Mouse (Mus musculus): ENCODE measurements around the gene Trim17. TPM values are rescaled to one million over a fixed set of nuclear protein-coding genes. Genes with fewer than 3 reads are reported as not detected.
A peak's percentile ranks its signal among the peaks of the same experiment; 100 is the strongest.

Trim17 gene
- polyA plus RNA-seq, 1 experiment from 2014 or later, result 0.38 TPM

DNA sequence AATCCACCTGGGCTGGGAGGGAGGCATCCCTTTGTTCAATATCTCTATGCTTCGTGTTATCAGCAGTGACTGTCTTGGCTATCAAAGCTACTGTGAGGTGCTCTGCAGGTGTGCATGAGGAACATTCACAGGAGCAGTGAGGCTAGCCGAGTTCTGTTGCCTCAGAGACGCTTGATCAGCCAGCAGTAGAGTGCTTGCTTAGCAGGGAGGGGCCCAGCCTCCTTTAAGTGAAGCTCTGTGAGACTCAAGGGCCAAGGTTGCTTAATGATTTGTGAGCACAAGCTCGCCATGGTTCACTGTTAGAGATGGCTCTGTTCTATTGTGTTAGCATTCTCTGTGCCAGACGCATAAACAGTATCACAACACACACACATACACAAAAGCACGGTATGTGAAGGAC, 15.2 kb downstream of the Trim17 start:
- Histone ChIP-seq H3K27ac (ENCODE audit: low read depth, low read length) (no peak overlapping the region), H3K4me3 (ENCODE audit: low read depth, low read length) (no peak overlapping the region), H3K4me1 (replicated peaks; ENCODE audit: control insufficient read depth, insufficient read depth, low read length) (peaks cover 7% of the 10 kb centered on the region; the same call in 1 of the 2 replicates), H3K4me2 (no peak overlapping the region), H3K9ac (ENCODE audit: low read depth, low read length) (no peak overlapping the region), H3K9me3 (ENCODE audit: control insufficient read depth, low read length) (no peaks in the 10 kb centered on the region), H3K27me3 (replicated peaks; ENCODE audit: control insufficient read depth, insufficient read depth, low read length) (no peaks in the 10 kb centered on the region), H3K36me3 (ENCODE audit: control insufficient read depth, insufficient read depth, low read length) (no peaks in the 10 kb centered on the region)
- 67% methylated on average over 6 of the region's 6 CpGs for WGBS
- no peak for DNase-seq (ENCODE audit: low spot score)
- no peak for ATAC-seq (replicated peaks; ENCODE audit: low FRiP score)

DNA sequence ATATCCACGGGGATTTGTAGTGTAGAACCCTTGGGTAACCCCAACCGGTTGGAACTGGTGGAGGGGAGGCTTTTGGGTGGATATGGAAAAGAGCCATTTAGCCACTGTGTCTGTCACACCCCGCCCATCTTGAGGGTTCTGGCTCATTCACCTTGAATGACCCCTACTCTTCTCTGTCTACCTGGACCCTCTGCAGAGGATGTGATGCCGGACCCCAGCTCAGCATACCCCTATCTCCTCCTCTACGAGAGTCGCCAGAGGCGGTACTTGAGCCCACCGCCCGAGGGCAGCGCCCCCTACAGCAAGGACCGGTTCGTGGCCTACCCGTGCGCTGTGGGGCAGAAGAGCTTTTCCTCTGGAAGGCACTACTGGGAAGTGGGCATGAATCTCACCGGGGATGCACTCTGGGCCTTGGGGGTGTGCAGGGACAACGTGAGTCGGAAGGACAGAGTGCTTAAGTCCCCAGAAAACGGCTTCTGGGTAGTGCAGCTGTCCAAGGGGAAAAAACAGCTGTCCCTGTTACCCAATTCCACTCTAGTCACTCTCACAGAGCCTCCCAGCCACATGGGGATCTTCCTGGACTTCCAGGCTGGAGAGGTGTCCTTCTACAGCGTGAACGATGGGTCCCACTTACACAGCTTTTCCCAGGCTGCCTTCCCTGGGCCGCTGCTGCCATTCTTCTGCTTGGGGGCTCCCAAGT, 16.5 kb downstream of the Trim17 start:
- WGBS, result 87% methylated on average over 21 of the region's 21 CpGs
- Histone ChIP-seq H3K36me3 (ENCODE audit: control insufficient read depth, insufficient read depth, low read length) (no peaks in the 10 kb centered on the region), H3K9me3 (ENCODE audit: control insufficient read depth, low read length) (no peaks in the 10 kb centered on the region), H3K4me1 (replicated peaks; ENCODE audit: control insufficient read depth, insufficient read depth, low read length) (peaks cover 5% of the 10 kb centered on the region), H3K27me3 (replicated peaks; ENCODE audit: control insufficient read depth, insufficient read depth, low read length) (no peaks in the 10 kb centered on the region), H3K4me2 (no peak overlapping the region), H3K9ac (ENCODE audit: low read depth, low read length) (no peak overlapping the region), H3K27ac (ENCODE audit: low read depth, low read length) (no peak overlapping the region), H3K4me3 (ENCODE audit: low read depth, low read length) (no peak overlapping the region)
- no peak for DNase-seq (ENCODE audit: low spot score)
- ATAC-seq (replicated peaks; ENCODE audit: low FRiP score), result no peak

DNA sequence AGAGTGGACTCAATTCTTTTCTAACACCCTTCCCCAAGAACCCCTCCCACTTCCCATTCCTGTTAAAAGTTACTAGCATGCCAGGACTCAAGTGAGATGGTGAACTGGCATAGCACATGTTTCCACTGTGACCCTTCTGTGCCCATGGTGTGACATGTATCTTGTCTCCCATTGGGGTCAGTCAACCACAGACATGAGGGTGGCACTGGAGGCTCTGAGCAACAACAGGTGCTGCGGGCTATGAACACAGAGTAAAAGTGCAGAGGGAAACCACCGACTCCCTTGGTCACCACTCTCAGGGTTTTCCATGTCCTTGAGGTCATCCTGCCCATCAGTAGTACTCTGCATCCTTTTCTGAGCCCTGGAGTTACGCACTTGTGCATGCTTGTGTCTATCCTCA, 17.3 kb downstream of the Trim17 start:
- no peak overlapping the region for H3K9ac ChIP-seq (ENCODE audit: low read depth, low read length)
- WGBS, result 92% methylated on average over 3 of the region's 3 CpGs

DNA sequence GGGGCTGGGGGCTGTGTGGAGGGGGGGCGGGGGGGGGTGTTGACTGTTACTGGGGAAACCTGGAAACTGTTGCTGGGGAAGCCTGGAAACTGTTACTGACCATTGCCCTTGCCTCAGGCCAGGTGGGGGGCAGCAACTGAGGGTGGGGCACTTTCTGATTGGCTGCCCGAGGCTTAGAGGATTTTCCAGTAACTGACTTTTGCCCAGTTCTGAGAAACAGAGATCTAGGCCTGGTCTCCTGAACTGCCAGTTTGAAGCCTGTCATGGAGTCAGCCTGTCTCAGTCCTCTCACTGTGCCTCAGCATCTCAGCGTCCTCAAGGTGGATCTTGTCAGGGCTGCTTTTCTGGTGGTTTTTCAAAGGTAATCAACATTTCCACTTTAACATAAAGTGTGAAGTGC, 19.9 kb downstream of the Trim17 start:
- WGBS, result 72% methylated on average over 3 of the region's 3 CpGs
- Histone ChIP-seq H3K9me3 (ENCODE audit: control insufficient read depth, low read length) (no peaks in the 10 kb centered on the region), H3K36me3 (ENCODE audit: control insufficient read depth, insufficient read depth, low read length) (no peaks in the 10 kb centered on the region), H3K27me3 (replicated peaks; ENCODE audit: control insufficient read depth, insufficient read depth, low read length) (no peaks in the 10 kb centered on the region), H3K4me3 (ENCODE audit: low read depth, low read length) (no peak overlapping the region), H3K4me2 (no peak overlapping the region), H3K9ac (ENCODE audit: low read depth, low read length) (no peak overlapping the region), H3K4me1 (replicated peaks; ENCODE audit: control insufficient read depth, insufficient read depth, low read length) (peaks cover 13% of the 10 kb centered on the region), H3K27ac (ENCODE audit: low read depth, low read length) (no peak overlapping the region)
- DNase-seq (ENCODE audit: low spot score) (no peak), ATAC-seq (replicated peaks; ENCODE audit: low FRiP score) (no peak)

More for the DNA sequence above, 17.3 kb downstream of the Trim17 start:
- H3K9me3 ChIP-seq (ENCODE audit: control insufficient read depth, low read length), result no peaks in the 10 kb centered on the region
- H3K4me1 ChIP-seq (replicated peaks; ENCODE audit: control insufficient read depth, insufficient read depth, low read length), result peaks cover 7% of the 10 kb centered on the region
- no peak for DNase-seq (ENCODE audit: low spot score)
- no peaks in the 10 kb centered on the region for H3K36me3 ChIP-seq (ENCODE audit: control insufficient read depth, insufficient read depth, low read length)
- no peaks in the 10 kb centered on the region for H3K27me3 ChIP-seq (replicated peaks; ENCODE audit: control insufficient read depth, insufficient read depth, low read length)
- no peak overlapping the region for H3K4me2 ChIP-seq
- no peak overlapping the region for H3K27ac ChIP-seq (ENCODE audit: low read depth, low read length)
- no peak overlapping the region for H3K4me3 ChIP-seq (ENCODE audit: low read depth, low read length)
- no peak for ATAC-seq (replicated peaks; ENCODE audit: low FRiP score)

DNA sequence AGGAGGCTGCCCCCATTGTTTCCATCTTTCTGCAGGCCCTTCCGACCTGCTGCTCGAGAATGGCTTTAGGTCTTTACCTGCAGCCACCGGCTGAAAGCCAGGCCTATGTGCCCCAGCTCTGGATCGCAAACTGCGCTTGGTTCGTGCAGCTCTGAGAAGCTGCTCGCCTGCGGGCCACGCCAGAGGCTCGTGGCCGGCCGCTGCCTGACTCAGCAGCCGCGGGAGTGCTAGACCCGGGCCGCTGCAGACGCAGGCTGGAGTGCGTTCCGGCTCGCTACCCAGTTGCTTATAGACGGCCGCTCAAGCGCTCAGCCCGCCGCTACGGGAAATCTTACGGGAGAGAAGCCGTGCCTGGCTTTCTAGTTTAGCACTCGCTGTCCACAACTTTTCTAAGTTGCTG, 22.7 kb downstream of the Trim17 start:
- peak; percentile 63 for DNase-seq (ENCODE audit: low spot score)
- 1% methylated on average over 29 of the region's 29 CpGs for WGBS
- H3K4me1 ChIP-seq (replicated peaks; ENCODE audit: control insufficient read depth, insufficient read depth, low read length), result peaks cover 26% of the 10 kb centered on the region

DNA sequence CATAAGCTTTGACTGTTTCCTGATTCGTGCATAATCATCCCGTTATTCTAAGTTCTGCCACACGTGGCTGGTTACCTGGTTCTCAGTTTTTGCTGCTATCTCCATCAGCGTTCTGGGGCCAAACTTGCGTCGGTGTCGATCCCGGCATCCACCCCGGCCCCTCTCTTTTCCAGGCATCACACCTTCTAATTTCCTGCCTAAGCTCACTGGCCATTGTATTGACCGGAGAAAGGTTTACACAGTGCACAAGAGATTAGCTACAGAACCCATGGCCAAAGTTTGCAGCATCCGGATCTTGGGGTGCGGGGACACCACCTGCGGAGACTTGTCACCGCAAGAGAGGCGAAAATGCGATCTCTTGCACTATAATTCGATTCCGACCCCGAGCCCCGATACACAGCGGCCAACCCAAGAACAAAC, 23.1 kb downstream of the Trim17 start:
- H3K9ac ChIP-seq (ENCODE audit: low read depth, low read length), result peak overlapping the region; percentile 93
- peak overlapping the region; percentile 82 for H3K4me2 ChIP-seq
- H3K27me3 ChIP-seq (replicated peaks; ENCODE audit: control insufficient read depth, insufficient read depth, low read length), result no peaks in the 10 kb centered on the region
- peak; percentile 65 for DNase-seq (ENCODE audit: low spot score)
- no peaks in the 10 kb centered on the region for H3K9me3 ChIP-seq (ENCODE audit: control insufficient read depth, low read length)
- peaks cover 26% of the 10 kb centered on the region for H3K4me1 ChIP-seq (replicated peaks; ENCODE audit: control insufficient read depth, insufficient read depth, low read length)
- H3K4me3 ChIP-seq (ENCODE audit: low read depth, low read length), result peak overlapping the region; percentile 89
- peaks cover 6% of the 10 kb centered on the region; the same call in 1 of the 2 replicates for H3K36me3 ChIP-seq (ENCODE audit: control insufficient read depth, insufficient read depth, low read length)
- H3K27ac ChIP-seq (ENCODE audit: low read depth, low read length), result peak overlapping the region; percentile 87
- 1% methylated on average over 21 of the region's 21 CpGs for WGBS
- peak; percentile 27; the same call in 1 of the 2 replicates for ATAC-seq (replicated peaks; ENCODE audit: low FRiP score)

More for the DNA sequence above, 22.7 kb downstream of the Trim17 start:
- Histone ChIP-seq H3K27ac (ENCODE audit: low read depth, low read length) (peak overlapping the region; percentile 87), H3K27me3 (replicated peaks; ENCODE audit: control insufficient read depth, insufficient read depth, low read length) (no peaks in the 10 kb centered on the region), H3K9me3 (ENCODE audit: control insufficient read depth, low read length) (no peaks in the 10 kb centered on the region), H3K9ac (ENCODE audit: low read depth, low read length) (peak overlapping the region; percentile 93), H3K4me2 (peak overlapping the region; percentile 82), H3K36me3 (ENCODE audit: control insufficient read depth, insufficient read depth, low read length) (0 out of 2 replicates have a peak, but pooled peaks cover 3% of the 10 kb centered on the region), H3K4me3 (ENCODE audit: low read depth, low read length) (peak overlapping the region; percentile 89)
- ATAC-seq (replicated peaks; ENCODE audit: low FRiP score), result peak; percentile 60; the same call in 1 of the 2 replicates

DNA sequence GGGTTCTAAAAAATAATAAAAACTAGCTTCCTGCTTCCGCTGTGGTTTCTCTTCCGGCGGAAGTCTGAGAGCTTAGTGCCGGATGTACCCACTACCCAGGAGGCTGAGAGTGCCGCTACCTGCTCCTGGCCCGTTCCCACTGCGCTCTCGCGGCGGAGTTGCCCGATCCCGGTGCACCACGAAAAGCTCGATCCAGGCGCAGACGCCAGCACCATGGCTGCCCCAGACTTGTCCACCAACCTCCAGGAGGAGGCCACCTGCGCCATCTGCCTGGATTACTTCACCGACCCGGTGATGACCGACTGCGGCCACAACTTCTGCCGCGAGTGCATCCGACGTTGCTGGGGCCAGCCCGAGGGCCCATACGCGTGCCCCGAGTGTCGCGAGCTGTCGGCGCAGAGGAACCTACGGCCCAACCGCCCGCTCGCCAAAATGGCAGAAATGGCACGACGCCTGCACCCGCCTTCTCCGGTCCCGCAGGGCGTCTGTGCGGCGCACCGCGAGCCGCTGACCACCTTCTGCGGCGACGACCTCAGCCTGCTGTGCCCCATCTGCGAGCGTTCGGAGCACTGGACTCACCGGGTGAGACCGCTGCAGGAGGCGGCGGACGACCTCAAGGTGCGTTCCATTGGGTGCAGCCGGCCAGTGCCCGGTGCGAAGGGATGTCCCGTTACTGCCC, 23.7 kb downstream of the Trim17 start, which contains the start of gene Trim11:
TSS of gene Trim11 (plus strand) at position 67 of the 679 bp plus-strand sequence.
- ATAC-seq (replicated peaks; ENCODE audit: low FRiP score) (peak; percentile 76), DNase-seq (ENCODE audit: low spot score) (peak; percentile 78)
- Histone ChIP-seq H3K4me2 (peak within 1 kb of the TSS; percentile 82), H3K27ac (ENCODE audit: low read depth, low read length) (peak within 1 kb of the TSS; percentile 87), H3K27me3 (replicated peaks; ENCODE audit: control insufficient read depth, insufficient read depth, low read length) (no peaks in the 10 kb centered on the region), H3K4me1 (replicated peaks; ENCODE audit: control insufficient read depth, insufficient read depth, low read length) (peaks cover 26% of the 10 kb centered on the region), H3K36me3 (ENCODE audit: control insufficient read depth, insufficient read depth, low read length) (peaks cover 10% of the 10 kb centered on the region), H3K4me3 (ENCODE audit: low read depth, low read length) (peak within 1 kb of the TSS; percentile 89), H3K9me3 (ENCODE audit: control insufficient read depth, low read length) (no peaks in the 10 kb centered on the region), H3K9ac (ENCODE audit: low read depth, low read length) (peak within 1 kb of the TSS; percentile 93)
- under 1% methylated on average over 64 of the region's 64 CpGs for WGBS

DNA sequence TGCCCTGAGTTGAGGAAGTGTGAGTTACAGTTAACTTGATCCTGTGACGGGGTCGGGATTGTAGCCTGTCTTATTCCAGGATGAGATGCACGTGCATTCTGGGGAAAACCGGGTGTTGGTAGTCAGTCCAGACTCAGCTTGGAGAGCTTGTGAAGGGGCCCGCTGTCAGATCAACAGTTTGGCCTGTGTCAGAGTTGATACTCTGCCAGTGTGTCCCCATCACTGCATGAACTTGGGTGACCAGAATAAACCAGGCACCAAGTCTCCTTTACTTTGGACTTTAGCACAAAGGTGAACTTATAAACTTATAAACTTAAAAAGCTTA, 24.2 kb downstream of the Trim17 start:
- H3K4me3 ChIP-seq (ENCODE audit: low read depth, low read length), result peak overlapping the region; percentile 89
- DNase-seq (ENCODE audit: low spot score) (no peak), ATAC-seq (replicated peaks; ENCODE audit: low FRiP score) (0 out of 2 replicates have a peak, but pooled peaks have one; percentile 5)
- H3K4me2 ChIP-seq, result peak overlapping the region; percentile 82
- H3K4me1 ChIP-seq (replicated peaks; ENCODE audit: control insufficient read depth, insufficient read depth, low read length), result peaks cover 26% of the 10 kb centered on the region
- no peaks in the 10 kb centered on the region for H3K27me3 ChIP-seq (replicated peaks; ENCODE audit: control insufficient read depth, insufficient read depth, low read length)
- H3K9me3 ChIP-seq (ENCODE audit: control insufficient read depth, low read length), result no peaks in the 10 kb centered on the region
- peak overlapping the region; percentile 93 for H3K9ac ChIP-seq (ENCODE audit: low read depth, low read length)
- WGBS, result 1% methylated on average over 5 of the region's 5 CpGs
- peaks cover 11% of the 10 kb centered on the region for H3K36me3 ChIP-seq (ENCODE audit: control insufficient read depth, insufficient read depth, low read length)
- no peak overlapping the region for H3K27ac ChIP-seq (ENCODE audit: low read depth, low read length)
